Mouse (Mus musculus) A20 (cell line): ENCODE results near the gene Poln.
A peak's percentile ranks its signal among the peaks of the same experiment; 100 is the strongest.

Experiments used
- DNase-seq: peaks from one replicate; pipeline ENCODE4 v3.0.0-alpha.2; 2011; ENCODE audit warnings: low read depth, low spot score

The Poln gene

GRCm38 (mm10) chr5:34119121-34119856 lies 50.0 kb downstream of the Poln start:
- no peak for DNase-seq

GRCm38 (mm10) chr5:34105681-34106080 lies 63.6 kb downstream of the Poln start:
- no peak for DNase-seq

GRCm38 (mm10) chr5:34097333-34097732 lies 71.9 kb downstream of the Poln start:
- DNase-seq: peak; percentile 59

GRCm38 (mm10) chr5:34093021-34093420 lies 76.2 kb downstream of the Poln start:
- peak; percentile 36 for DNase-seq

GRCm38 (mm10) chr5:34032520-34032919 lies 136.7 kb downstream of the Poln start:
- DNase-seq: no peak

GRCm38 (mm10) chr5:34031022-34031421 lies 138.2 kb downstream of the Poln start:
- DNase-seq: no peak

GRCm38 (mm10) chr5:34030101-34030500 lies 139.1 kb downstream of the Poln start:
- DNase-seq: no peak

- no peak for DNase-seq
These were observed 150.3 kb downstream of the Poln start for GRCm38 (mm10) chr5:34018968-34019367.

- DNase-seq: peak; percentile 48
These were observed 154.6 kb downstream of the Poln start for GRCm38 (mm10) chr5:34014652-34015051.

- no peak for DNase-seq
These were observed 161.8 kb downstream of the Poln start for GRCm38 (mm10) chr5:34007392-34007941.

- no peak for DNase-seq
These were observed 162.4 kb downstream of the Poln start for GRCm38 (mm10) chr5:34006832-34007231.

GRCm38 (mm10) chr5:34004618-34005017 lies 164.6 kb downstream of the Poln start:
- no peak for DNase-seq

GRCm38 (mm10) chr5:34002636-34003035 lies 166.6 kb downstream of the Poln start:
- DNase-seq: no peak

GRCm38 (mm10) chr5:34001401-34001800 lies 167.8 kb downstream of the Poln start:
- DNase-seq: no peak

GRCm38 (mm10) chr5:34000809-34001208 lies 168.4 kb downstream of the Poln start:
- no peak for DNase-seq

- no peak for DNase-seq
These were observed 169.7 kb downstream of the Poln start for GRCm38 (mm10) chr5:33999466-34000090.

GRCm38 (mm10) chr5:33998505-33998877 lies 170.8 kb downstream of the Poln start:
- DNase-seq: no peak

- no peak for DNase-seq
These were observed 171.3 kb downstream of the Poln start for GRCm38 (mm10) chr5:33997829-33998504.

- DNase-seq: no peak
These were observed 172.1 kb downstream of the Poln start for GRCm38 (mm10) chr5:33997051-33997741.

GRCm38 (mm10) chr5:33996694-33997045 lies 172.6 kb downstream of the Poln start:
- DNase-seq: no peak

- no peak for DNase-seq
These were observed 173.2 kb downstream of the Poln start, which contains the start of gene Nat8l for GRCm38 (mm10) chr5:33995843-33996693. TSS of gene Nat8l (plus strand) at chr5:33995984.
